Mouse (Mus musculus) kidney, adult 11 months (tissue): ENCODE measurements around the gene Rps24.

Experiments
- DNase-seq: peaks from one replicate; pipeline ENCODE4 v3.0.0; 2022

Gene Rps24

GRCm38 (mm10) chr14:24512527-24513161, 25.7 kb downstream of the Rps24 start:
- no peak for DNase-seq

DNA sequence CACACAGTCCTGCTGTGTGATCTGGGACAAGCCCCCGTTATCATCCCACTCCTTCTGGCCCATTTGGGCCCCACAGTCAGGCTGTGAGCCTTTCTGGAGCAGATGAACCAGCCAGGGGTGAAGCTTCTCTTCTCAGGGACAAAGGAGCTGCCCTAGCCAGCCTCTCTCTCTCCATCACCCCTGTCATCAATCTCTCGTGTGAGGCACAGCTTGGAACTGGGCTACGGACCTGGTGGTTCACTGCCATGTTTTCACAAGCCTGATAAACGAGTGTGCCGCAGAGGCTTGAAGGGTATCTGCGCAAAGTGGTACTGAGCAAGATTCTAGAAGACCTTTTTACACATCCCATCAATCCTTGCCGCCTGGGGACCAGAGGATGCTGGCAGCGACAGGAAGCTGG, 34.7 kb downstream of the Rps24 start:
- no peak for DNase-seq

GRCm38 (mm10) chr14:24525137-24525536, 38.2 kb downstream of the Rps24 start:
- DNase-seq = no peak

DNA sequence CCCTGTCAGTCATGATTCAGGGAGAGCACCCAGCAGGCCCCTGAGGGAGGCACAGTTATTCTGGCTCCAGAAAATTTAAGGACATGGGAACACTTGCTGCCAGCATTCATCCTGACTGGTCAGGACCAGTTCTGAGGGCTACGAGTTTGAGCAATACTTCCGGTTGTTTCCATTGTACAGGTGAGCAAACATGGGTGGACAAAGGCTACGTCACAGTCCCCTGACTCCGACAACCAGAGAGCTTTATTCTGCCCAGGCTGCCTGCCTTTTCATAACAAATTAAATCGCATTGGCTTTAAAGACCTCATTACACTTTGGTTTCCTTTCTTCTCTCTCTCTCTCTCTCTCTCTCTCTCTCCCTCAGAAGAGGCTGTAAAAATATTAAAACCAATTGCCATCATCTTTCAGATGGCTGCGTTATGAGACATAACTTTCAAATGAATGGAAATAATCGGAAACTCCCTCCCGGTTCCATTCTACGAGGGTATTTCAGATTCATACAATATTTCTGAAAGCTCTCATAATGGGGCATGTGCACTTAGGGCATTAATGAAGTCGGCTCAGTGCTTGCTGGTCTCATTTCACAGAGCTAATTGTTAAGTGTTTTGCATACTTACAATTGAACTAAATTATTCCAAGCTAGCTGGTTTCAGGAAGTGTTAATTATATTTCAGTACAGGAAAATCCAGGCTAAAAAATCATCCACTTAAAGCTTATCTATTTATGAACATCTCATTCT, 38.9 kb downstream of the Rps24 start:
- peak; percentile 11 for DNase-seq

DNA sequence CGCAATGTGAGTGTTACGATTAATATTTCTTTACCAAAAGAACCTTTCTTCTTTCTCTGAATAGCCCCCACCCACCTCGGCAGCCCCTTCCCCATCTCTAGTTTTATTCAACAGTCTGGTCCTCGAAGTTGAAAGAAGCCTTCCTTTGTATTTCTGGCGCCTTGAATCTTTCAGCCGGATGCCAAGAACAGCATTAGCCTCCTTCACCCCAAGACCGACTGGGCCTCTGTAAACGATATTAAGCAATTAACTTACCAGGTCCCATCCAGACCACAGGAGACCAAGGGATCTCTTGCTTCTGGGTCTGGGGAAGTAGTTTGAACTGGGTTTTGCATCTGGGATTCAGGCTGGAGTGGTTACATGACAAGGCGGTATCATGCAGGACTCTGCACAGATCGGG, 39.5 kb downstream of the Rps24 start:
- DNase-seq = no peak

- DNase-seq = peak; percentile 9
These were observed 43.3 kb downstream of the Rps24 start for GRCm38 (mm10) chr14:24530228-24530627.

GRCm38 (mm10) chr14:24534865-24535545, 48.1 kb downstream of the Rps24 start:
- no peak for DNase-seq

DNA sequence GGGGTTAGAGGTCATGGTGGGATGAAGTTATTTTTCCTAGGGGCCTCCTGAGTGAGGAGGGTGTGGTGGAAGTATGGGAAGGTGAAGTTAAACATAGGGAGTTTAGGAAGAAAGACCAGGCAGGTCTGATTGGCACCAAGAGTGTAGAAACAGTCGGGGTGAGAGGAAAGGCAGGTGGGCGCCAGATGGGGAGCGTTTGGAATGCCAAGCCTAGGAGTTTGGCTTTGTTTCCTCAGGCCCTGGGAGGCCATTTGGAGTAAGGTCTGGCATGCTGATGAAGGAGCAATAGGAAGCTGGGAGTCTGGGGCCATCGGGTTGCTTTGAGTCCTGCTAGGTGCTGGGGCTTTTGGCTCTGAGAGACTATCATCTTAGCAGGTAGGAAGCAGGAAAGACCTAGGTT, 56.0 kb downstream of the Rps24 start:
- DNase-seq = no peak

DNA sequence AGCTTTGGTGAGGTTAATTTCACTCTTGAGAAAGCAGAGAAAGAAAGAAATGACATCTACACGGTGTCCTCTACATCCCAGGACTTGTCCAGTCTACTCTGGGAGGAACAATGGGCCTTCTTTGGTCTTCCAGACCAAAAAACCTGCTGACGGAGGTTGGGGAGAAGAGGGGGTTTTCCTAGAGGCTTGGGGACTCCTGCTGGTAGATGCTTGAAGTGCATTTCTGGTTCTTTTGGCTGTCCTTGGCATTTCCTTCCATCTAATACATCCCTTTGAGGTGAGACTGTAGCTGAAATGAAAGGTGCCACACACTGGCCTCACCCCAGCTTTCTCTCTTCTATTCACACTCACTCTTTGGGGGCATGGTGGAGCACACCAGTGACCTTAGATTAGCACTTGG, 57.1 kb downstream of the Rps24 start:
- DNase-seq = peak; percentile 6
